Mouse (Mus musculus): ENCODE measurements around the gene Zbed3. TPM values are rescaled to one million over a fixed set of nuclear protein-coding genes. Genes with fewer than 3 reads are reported as not detected.

Zbed3 gene
- polyA plus RNA-seq, 1 experiment from 2014 or later, result 51.3 TPM

Other genes starting within 250 kb of the Zbed3 start
- gene Pde8b, start 73.3 kb upstream of the Zbed3 start, polyA plus RNA-seq (2015; fragmentation: Nextera tagmentation; extraction: Ambion mirVana), result 7.4 and 9.2 TPM in 2 replicates
- 33.6 and 34.1 TPM in 2 replicates for gene Aggf1, start 51.7 kb downstream of the Zbed3 start, polyA plus RNA-seq (2015; fragmentation: Nextera tagmentation; extraction: Ambion mirVana)
- 0.28 and 0.30 TPM in 2 replicates for gene Crhbp, start 121.3 kb downstream of the Zbed3 start, polyA plus RNA-seq (2015; fragmentation: Nextera tagmentation; extraction: Ambion mirVana)
- not detected in 2 replicates for gene S100z, start 155.1 kb downstream of the Zbed3 start, polyA plus RNA-seq (2015; fragmentation: Nextera tagmentation; extraction: Ambion mirVana)
- gene F2rl1, start 201.6 kb downstream of the Zbed3 start, polyA plus RNA-seq (2015; fragmentation: Nextera tagmentation; extraction: Ambion mirVana), result 11.4 and 12.6 TPM in 2 replicates